Mouse (Mus musculus): ENCODE data around the gene Dusp2.

The Dusp2 gene

GRCm38 (mm10) chr2:127369703-127370376, 33.9 kb downstream of the Dusp2 start:
- peak; percentile 70 to 73 for DNase-seq

- DNase-seq: no peak
These were observed 34.9 kb downstream of the Dusp2 start for GRCm38 (mm10) chr2:127370561-127371483.

DNA sequence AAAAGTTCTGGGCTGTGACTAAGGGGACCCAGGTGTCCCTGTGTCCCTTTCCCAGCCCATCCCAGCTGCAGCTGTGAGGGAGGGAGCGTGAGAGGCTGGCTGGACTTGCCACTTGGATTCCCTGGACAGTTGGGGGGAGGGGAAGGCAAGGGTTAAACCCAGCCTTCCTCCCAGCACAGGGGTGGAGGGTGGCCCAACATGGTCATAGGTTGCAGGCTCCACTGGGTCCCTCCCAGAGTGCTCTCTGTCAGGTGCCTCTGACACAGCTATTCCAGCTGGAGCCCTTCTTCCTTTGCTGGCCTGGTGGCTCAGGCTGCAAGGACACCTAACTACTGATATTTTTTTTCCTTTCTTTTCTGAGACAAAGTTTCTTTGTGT, 35.5 kb downstream of the Dusp2 start:
- DNase-seq: peak; percentile 85 to 90

DNA sequence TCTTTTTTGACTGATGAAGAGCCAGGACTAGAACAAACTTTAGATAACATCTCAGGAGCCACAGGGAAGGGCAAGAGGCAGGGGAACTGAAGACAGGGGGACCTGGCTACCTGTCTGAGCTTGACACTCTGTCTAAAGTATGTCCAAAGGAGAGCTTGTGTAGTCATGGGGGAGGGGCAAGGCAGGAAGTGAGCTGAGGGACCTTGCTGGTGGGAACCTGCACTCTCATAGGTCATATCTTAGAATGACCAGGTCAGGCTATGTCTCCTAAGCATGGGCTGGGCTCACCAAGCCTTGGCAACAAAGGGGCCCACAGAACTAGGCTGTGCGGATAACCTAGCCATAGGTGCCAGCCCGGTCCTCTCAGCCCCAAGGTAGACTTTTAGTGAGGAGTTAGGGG, 36.1 kb downstream of the Dusp2 start:
- DNase-seq: no peak

GRCm38 (mm10) chr2:127374131-127374530, 38.2 kb downstream of the Dusp2 start:
- DNase-seq: no peak

- DNase-seq: no peak
These were observed 39.1 kb downstream of the Dusp2 start for GRCm38 (mm10) chr2:127375087-127375486.

DNA sequence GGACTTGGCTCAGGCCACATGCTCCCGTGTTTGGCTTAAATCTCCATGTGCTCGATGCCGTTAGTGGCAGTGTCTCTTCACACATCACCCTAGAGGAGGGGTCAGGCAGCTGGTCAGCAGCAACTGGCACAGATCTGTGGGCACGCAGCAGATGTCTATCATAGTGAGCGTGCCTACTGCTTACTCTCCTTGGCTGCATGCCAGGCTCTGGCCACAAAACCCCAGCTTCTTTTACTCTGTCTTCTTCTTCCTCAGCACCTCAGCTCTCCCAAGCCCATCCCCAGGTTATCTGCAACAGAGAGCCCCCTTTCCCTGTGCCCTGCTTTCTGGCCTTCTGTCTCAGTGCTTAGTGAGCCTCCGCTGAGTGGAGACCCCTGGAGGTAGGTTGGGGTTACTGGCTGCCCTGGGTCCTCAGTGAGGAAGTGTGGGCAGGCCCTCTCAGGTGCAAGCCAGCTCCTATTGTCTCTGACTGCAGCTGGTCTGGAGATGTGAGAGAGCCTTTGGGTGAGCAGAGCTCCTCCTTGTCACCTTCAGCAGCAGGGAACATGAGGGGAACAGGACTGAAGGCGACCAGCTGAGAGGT, 39.9 kb downstream of the Dusp2 start:
- DNase-seq: no peak

DNA sequence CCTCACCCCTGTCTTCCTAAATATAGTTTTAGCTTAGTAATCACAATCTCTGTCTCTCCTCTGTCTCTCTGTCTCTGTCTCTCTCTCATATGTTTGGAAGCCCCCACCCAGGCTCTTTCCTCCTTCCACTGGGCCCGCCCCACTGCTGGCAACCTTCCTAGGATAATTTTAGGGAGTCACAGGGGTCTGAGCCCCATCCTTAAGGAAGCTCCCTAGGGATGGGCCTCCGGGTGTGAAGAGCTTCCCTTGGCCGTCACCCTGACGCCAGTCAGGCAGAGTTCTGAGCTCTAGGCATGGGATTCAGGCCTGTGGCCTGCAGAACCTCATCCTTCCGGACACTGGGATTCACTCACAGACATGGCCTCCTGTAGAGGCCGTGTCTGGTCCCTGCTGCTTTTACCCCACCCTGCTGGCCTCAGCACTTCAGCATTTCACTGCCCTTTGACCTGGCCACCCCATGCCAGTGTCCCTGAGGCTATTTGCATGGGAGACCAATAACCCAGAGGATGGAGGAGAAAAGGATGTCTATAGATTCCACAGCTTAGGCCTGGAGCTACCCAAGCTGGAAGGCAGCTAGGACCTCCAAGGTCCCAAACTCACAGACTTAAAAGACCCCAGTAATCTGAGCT, 40.6 kb downstream of the Dusp2 start:
- DNase-seq: peak in 1 of 2 experiments; percentile 61

DNA sequence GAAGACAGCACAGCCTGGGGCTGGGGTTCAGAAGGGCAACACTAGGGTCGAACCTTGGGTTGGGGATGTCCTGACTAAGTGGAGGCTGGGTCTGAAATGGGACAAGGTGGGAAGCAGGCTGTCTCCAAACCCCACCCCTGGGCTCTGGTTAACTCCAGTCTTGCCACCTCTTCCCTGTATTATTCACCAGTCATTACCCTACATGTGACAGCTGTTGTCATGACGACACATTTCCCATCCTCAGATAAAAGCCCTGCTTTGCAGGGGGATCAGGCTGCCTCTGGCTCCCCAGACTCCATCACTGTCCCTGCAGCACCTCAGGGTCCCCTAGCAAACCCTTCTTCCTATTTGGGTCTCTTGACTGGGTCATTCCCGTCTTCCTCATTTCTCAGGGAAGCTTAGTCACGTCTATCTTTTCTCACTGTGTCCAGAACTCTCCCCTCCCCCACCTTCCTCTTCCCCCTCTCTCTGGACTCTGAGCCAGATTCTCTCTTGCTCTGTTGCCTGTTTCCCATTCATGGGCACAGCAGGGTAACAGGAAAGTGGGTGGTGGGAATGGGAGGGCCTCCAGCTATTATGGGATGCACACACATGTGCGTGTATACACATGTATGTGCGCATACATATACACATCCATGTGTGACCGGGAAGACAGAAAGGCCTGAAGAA, 42.1 kb downstream of the Dusp2 start:
- DNase-seq: no peak

GRCm38 (mm10) chr2:127378611-127378990, 42.6 kb downstream of the Dusp2 start:
- peak; percentile 86 to 88 for DNase-seq

DNA sequence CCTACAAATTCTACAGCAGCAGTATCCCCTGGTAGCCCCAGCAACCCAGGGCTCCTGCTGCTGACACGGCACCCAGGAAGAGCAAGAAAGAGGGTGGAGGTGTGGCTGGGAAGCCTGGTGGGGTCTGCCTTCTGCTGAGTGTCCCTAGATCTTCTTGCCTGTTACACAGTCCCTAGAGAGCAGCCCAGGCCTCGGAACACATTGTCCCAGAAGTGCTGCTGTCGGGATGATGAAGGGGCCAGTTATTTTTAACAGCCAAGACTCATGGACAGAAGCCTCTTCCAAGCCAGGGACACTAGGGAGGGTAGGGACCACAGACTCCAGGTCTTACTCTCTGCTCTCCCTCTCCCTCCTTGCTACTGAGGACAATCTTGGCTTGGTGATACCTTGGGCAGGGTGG, 43.3 kb downstream of the Dusp2 start:
- DNase-seq: no peak

GRCm38 (mm10) chr2:127383881-127384280, 47.9 kb downstream of the Dusp2 start:
- DNase-seq: no peak

GRCm38 (mm10) chr2:127387521-127387920, 51.6 kb downstream of the Dusp2 start:
- DNase-seq: no peak

Measured in kidney, adult 8-10 months (tissue).